Mouse (Mus musculus): ENCODE measurements around the gene Gm28048.

- TF ChIP-seq CTCF (IDR thresholded peaks at IDR 0.05; ENCODE audit: low read depth, low read length) (no peak), POLR2A (IDR thresholded peaks at IDR 0.05; ENCODE audit: extremely low read depth, insufficient read depth, low read length) (no peak)
Observed at GRCm38 (mm10) chr11:22937716-22938316, 44.1 kb downstream of the Gm28048 start.
